Mouse (Mus musculus) liver, embryonic 11.5 days (tissue): ENCODE results near the gene Mex3d. TPM values are rescaled to one million over a fixed set of nuclear protein-coding genes. Genes with fewer than 3 reads are reported as not detected.

ENCODE experiments used
- ATAC-seq: fragments of 200-750 bp; cut with Nextera tagmentation; replicated peaks from 2 replicates; pipeline ENCODE4 v1.8.0; 2017; ENCODE audit warnings: moderate number of reproducible peaks, mild to moderate bottlenecking, moderate TSS enrichment, moderate library complexity; ENCODE audit not compliant: low FRiP score
- DNase-seq: peaks from one replicate; pipeline ENCODE4 v3.0.0-alpha.2; 2017; ENCODE audit warnings: low spot score
- H3K27ac ChIP-seq: fragments of 300-500 bp; sonication (generic); 2 replicates; pipeline ENCODE4 v1.5.1; 2014; ENCODE audit warnings: mild to moderate bottlenecking, low read depth, low read length, control low read depth
- H3K27me3 ChIP-seq: fragments of 300-500 bp; sonication (generic); replicated peaks from 2 replicates; pipeline ENCODE4 v1.6.1; 2014; ENCODE audit warnings: low read length, mixed read lengths; ENCODE audit not compliant: control insufficient read depth, insufficient read depth
- H3K36me3 ChIP-seq: fragments of 300-500 bp; sonication (generic); 2 replicates; pipeline ENCODE4 v1.6.1; 2014; ENCODE audit warnings: mild to moderate bottlenecking, low read length, moderate library complexity, mixed read lengths; ENCODE audit not compliant: control insufficient read depth, insufficient read depth
- H3K4me1 ChIP-seq: fragments of 300-500 bp; sonication (generic); replicated peaks from 2 replicates; pipeline ENCODE4 v1.6.1; 2014; ENCODE audit warnings: low read length, mixed read lengths; ENCODE audit not compliant: control insufficient read depth, insufficient read depth
- H3K4me2 ChIP-seq: fragments of 300-500 bp; sonication (generic); 2 replicates; pipeline ENCODE4 v1.6.1; 2014; ENCODE audit warnings: mild to moderate bottlenecking, control low read depth, moderate library complexity
- H3K4me3 ChIP-seq: fragments of 300-500 bp; sonication (generic); 2 replicates; pipeline ENCODE4 v1.5.1; 2014; ENCODE audit warnings: low read depth, low read length, control low read depth
- H3K9ac ChIP-seq: fragments of 300-500 bp; sonication (generic); 2 replicates; pipeline ENCODE4 v1.6.1; 2014; ENCODE audit warnings: low read depth, low read length, control low read depth
- H3K9me3 ChIP-seq: fragments of 300-500 bp; sonication (generic); 2 replicates; pipeline ENCODE4 v1.6.1; 2016; ENCODE audit warnings: low read length, inconsistent platforms, mixed read lengths; ENCODE audit not compliant: control insufficient read depth
- WGBS: fragments of 180-500 bp; shearing (Covaris S2); extraction: QIAGEN DNeasy Blood & Tissue Kit; methylation state at CpG from one replicate; pipeline ENCODE4 v1.1.7; 2014; 5-methylcytosine and 5-hydroxymethylcytosine counted together
- polyA plus RNA-seq: library from polyadenylated mRNA; unstranded; fragments of >200 nt; fragmentation: Nextera tagmentation; extraction: Ambion mirVana; gene quantifications from 2 replicates; pipeline ENCODE4 v1.2.1, GENCODE M21; 2014

Mex3d gene
- polyA plus RNA-seq, 1 experiment from 2014 or later, result 3.7 TPM

DNA sequence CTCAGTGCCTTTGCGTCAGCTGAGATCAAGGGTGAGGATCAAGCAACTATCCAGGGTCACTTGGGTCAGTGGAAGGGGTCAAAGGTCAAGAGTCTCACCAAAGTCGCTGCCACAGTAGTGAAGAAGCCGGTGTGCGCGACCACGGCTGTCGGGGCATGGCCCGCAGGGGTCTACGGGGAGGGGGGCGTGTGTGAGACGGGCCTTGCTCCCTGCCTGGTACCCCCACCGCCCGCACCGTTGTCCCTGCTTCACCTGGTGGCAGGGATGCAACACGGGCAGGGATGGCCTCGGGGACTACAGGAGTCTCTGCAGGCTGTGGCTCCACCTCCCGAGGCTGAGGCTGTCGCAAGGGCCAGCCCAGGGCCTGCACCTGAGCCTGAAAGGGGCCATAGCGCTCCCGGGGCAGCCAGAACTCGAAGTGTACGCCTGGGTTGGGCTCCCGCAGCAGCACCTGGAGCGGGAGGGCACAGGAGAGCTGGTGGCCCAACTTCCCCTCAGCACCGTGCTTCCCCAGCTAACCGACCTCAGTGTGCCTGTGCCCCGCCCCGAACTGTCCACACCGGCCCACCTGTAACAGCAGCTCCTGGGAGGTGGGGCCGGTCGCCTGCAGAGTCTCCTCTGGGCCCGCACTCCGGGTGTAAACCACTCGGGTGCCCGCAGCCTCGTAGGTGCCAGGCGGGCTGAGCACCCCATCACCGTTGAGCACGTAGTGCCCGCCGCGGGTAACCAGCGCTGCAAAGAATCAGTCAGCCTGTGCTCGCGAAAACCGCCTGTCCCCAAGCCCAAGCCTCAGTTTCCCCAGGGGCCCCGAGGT lies 45.8 kb downstream of the Mex3d start:
- 6% methylated on average over 47 of the region's 47 CpGs for WGBS
- Histone ChIP-seq H3K36me3 (no peaks in the 10 kb centered on the region), H3K4me2 (peak overlapping the region; percentile 70), H3K27me3 (peaks cover 52% of the 10 kb centered on the region), H3K9ac (no peak overlapping the region), H3K9me3 (no peaks in the 10 kb centered on the region), H3K4me3 (peak overlapping the region; percentile 36), H3K4me1 (peaks cover 48% of the 10 kb centered on the region), H3K27ac (no peak overlapping the region)
- ATAC-seq, result no peak
- no peak for DNase-seq

DNA sequence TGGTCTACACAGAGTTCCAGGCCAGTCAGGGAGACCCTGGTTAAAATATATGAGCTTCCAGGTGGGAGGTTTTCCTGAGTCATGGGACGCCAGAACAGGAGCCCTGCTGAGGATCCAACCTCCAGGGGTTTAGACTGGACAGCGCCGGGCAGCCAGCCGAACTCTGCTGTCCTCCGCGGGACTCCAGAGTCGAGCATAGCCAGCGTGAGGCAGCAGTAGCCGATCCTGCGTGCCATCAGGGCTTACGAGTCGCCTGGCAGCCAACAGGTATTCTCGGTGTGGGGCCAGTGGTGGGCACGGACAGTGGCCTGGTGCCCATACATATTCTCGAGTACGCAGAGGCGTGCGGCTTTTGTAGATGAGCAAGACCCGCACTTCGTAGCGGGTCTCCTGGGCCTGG lies 46.4 kb downstream of the Mex3d start:
- Histone ChIP-seq H3K4me3 (peak overlapping the region; percentile 14; the same call in 1 of the 2 replicates), H3K9me3 (no peaks in the 10 kb centered on the region), H3K9ac (no peak overlapping the region), H3K4me1 (peaks cover 48% of the 10 kb centered on the region), H3K27ac (no peak overlapping the region), H3K27me3 (peaks cover 54% of the 10 kb centered on the region), H3K4me2 (peak overlapping the region; percentile 70), H3K36me3 (peaks cover 2% of the 10 kb centered on the region; the same call in 1 of the 2 replicates)
- WGBS, result 18% methylated on average over 21 of the region's 21 CpGs
- ATAC-seq (no peak), DNase-seq (no peak)

DNA sequence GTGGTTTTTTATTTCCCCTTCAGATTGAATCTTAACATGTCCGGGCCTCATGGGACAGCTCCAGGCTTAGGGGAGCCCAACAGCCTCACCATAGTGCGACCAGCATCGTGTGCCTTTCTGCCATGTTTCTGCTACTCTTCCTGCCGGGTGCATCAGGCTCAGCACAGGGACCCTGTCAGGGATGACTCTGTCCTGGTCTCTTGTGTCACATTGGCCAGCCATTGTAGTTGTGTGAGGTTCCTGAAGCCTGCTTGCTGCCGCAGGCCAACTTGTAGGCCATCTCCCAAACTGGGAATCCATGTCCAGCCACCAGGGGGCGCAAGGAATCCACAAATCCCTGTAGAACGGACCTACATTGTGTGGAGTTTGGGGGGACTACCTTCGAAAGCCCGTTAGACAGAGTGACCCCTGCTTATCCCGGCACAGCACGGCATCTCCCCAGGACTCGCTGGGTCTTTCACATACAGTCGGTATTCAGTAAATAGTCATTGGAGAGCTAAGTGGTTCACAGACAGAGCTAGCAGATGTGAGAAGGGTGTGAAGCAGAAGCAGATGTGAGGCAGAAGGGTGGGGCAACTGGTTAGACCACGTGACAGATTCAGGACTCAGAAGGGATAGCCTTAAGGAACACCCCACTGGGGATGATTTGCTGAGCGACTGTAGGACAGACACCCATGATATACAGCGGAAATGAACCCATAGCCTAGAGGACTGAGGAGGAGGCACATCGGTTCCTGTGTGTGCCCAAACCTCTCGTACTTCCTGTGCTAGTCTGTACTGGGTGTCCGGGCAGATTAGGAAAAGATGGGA lies 47.3 kb downstream of the Mex3d start:
- no peaks in the 10 kb centered on the region for H3K9me3 ChIP-seq
- WGBS, result 20% methylated on average over 19 of the region's 19 CpGs
- H3K4me2 ChIP-seq, result peak overlapping the region; percentile 38
- no peak for ATAC-seq
- H3K4me1 ChIP-seq, result peaks cover 43% of the 10 kb centered on the region
- 0 out of 2 replicates have a peak overlapping the region, but pooled peaks have one; percentile 8 for H3K9ac ChIP-seq
- peaks cover 9% of the 10 kb centered on the region; the same call in 1 of the 2 replicates for H3K36me3 ChIP-seq
- H3K27me3 ChIP-seq, result peaks cover 46% of the 10 kb centered on the region
- peak; percentile 86 for DNase-seq
- H3K27ac ChIP-seq, result no peak overlapping the region
- peak overlapping the region; percentile 14; the same call in 1 of the 2 replicates for H3K4me3 ChIP-seq

DNA sequence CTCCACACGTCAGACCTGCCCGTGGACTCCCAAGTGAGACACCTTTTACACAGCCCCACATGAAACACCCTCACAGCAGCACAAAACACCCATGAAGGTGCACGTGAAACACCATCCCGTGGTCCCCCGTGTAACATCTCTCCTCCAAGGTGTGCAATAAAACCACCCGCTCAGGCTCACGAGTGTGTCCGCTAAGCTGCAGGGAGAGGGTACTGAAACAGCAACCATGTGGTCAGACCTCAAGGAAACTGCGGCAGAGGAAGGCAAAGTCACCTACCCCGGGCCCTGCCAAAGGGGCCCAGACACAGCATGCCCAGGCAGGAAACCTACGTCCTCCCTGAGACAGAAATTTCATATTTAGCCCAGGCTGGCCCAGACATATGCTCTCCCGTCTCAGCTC lies 51.2 kb downstream of the Mex3d start:
- Histone ChIP-seq H3K4me3 (no peak overlapping the region), H3K27me3 (peaks cover 14% of the 10 kb centered on the region), H3K4me1 (peaks cover 36% of the 10 kb centered on the region), H3K36me3 (peaks cover 15% of the 10 kb centered on the region; the same call in 1 of the 2 replicates), H3K4me2 (no peak overlapping the region), H3K9ac (no peak overlapping the region), H3K9me3 (no peaks in the 10 kb centered on the region), H3K27ac (peak overlapping the region; percentile 16; the same call in 1 of the 2 replicates)
- 82% methylated on average over 12 of the region's 12 CpGs for WGBS
- no peak for DNase-seq
- ATAC-seq, result no peak

DNA sequence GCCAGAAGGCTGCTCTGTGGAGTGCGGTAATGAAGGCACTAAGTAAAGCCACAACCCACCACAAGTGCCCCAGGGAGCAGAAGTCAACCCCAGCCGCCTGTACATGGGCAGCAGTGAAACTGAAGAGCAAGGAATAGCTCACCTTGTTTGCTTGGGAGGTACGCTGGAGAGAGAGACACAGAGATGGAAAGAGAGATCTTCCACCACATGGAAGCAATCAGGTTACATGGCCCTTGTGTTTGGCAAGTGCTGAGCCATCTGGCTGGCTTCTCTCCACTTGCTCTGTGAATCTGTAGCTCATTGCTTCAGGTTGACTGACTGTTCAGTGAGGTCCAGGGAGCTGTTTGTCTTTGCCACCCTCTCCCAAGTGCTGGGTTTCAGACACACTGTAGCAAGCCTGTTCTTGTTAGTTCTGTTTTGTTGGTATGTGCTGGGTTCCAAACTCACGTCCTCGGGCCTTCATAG lies 54.9 kb downstream of the Mex3d start:
- 69% methylated on average over 5 of the region's 5 CpGs for WGBS
- Histone ChIP-seq H3K4me2 (peak overlapping the region; percentile 99), H3K9me3 (no peaks in the 10 kb centered on the region), H3K36me3 (peaks cover 15% of the 10 kb centered on the region; the same call in 1 of the 2 replicates), H3K27ac (peak overlapping the region; percentile 95), H3K4me3 (peak overlapping the region; percentile 25; the same call in 1 of the 2 replicates), H3K9ac (peak overlapping the region; percentile 81), H3K27me3 (peaks cover 4% of the 10 kb centered on the region), H3K4me1 (peaks cover 43% of the 10 kb centered on the region)
- ATAC-seq (no peak), DNase-seq (no peak)

DNA sequence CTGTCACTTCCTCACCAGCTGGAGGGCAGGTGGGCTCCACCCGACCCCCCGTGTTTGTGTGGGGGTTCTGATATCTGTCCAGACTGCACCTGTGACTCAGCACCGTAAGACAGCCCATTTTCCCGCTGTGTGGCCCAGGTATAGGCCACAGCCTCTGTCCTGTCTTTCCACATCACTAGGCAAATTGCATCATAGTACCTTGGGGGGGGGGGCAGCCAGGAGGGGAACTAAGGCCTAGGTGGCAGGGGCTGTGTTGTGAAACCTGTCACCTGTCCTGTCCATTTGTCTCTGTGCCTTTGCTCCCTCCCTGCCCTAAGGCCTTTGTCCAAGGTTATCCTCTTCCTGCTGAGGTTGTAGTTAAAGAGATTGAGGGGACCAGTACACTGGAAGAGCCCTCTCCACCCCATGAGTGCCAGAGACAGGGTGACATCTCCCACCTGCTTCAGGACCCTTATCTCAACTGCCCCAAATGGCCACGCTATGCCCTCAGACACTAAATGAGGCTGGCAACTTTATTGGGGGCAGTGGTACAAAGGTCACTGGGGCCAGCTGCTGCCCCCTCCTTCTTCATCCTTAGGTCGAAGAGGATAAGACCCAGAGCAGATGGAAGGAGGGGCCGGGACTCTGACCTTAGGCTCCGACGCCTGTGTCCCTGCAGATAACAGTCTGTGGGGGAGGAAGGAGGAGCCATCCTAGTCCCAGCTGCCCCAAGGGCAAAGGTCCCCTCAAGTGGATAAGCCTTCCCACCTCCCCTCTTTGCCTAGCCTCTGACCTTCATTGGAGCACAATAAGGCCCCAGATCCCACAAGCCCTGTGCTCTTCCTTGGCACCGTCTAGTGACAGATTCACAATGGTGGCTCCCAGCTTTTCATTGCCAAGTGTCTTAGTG lies 55.6 kb downstream of the Mex3d start:
- Histone ChIP-seq H3K9me3 (no peaks in the 10 kb centered on the region), H3K9ac (peak overlapping the region; percentile 81), H3K4me2 (peak overlapping the region; percentile 99), H3K27me3 (peaks cover 4% of the 10 kb centered on the region), H3K4me1 (peaks cover 43% of the 10 kb centered on the region), H3K27ac (peak overlapping the region; percentile 95), H3K36me3 (peaks cover 15% of the 10 kb centered on the region; the same call in 1 of the 2 replicates), H3K4me3 (peak overlapping the region; percentile 72)
- ATAC-seq (peak; percentile 70), DNase-seq (no peak)
- WGBS, result 27% methylated on average over 10 of the region's 10 CpGs

DNA sequence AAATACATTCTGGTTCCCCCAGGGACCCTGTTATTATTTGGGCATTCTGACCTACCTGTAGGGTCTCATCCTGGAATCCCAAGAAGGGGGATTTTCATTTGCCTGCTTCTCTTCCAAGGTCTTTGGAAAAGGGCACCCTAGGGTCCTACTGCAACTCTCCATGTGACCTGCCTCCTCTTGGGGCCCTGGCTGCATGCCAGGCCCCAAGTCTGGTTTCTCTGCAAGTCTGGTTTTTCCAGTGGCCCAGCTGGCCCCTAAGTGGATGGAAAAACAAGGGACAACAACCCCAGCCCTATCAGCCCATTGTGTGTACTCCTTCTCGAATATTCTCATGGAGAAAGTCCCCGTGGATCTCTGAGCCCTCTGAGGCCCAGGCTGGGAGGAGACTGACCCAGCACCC lies 56.6 kb downstream of the Mex3d start:
- DNase-seq (no peak), ATAC-seq (no peak)
- H3K4me1 ChIP-seq, result peaks cover 43% of the 10 kb centered on the region
- peak overlapping the region; percentile 81 for H3K9ac ChIP-seq
- peaks cover 12% of the 10 kb centered on the region; the same call in 1 of the 2 replicates for H3K36me3 ChIP-seq
- H3K27ac ChIP-seq, result peak overlapping the region; percentile 95
- H3K4me3 ChIP-seq, result peak overlapping the region; percentile 72
- WGBS, result 75% methylated on average over 2 of the region's 2 CpGs
- H3K4me2 ChIP-seq, result peak overlapping the region; percentile 99
- H3K9me3 ChIP-seq, result no peaks in the 10 kb centered on the region
- peaks cover under 1% of the 10 kb centered on the region for H3K27me3 ChIP-seq
